Mouse (Mus musculus): ENCODE measurements around the gene Ptprj.

The Ptprj gene

DNA sequence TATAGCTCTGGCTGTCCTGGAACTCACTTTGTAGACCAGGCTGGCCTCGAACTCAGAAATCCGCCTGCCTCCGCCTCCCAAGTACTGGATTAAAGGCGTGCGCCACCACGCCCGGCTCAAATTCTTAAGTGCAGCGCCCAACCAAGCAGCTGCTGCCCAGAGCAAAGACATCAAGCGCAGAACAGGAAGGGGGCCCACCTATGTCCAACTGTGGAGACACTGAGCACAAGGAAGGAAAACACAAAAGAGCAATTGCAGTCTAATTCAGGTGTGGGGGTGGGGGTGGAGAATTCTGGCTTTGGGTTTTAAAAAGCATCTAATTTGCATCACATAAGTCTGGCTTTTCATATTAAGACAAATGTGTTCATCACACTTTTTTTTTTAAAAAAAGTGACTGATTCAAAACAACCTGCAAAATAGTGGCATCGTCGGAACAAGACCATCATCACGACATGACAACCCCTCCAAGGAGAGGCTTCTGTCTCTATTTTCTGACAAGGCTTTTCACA is 20.7 kb downstream of the Ptprj start:
- DNase-seq (ENCODE audit: low read depth in 2 of 2, low spot score in 2 of 2), result no peak

DNA sequence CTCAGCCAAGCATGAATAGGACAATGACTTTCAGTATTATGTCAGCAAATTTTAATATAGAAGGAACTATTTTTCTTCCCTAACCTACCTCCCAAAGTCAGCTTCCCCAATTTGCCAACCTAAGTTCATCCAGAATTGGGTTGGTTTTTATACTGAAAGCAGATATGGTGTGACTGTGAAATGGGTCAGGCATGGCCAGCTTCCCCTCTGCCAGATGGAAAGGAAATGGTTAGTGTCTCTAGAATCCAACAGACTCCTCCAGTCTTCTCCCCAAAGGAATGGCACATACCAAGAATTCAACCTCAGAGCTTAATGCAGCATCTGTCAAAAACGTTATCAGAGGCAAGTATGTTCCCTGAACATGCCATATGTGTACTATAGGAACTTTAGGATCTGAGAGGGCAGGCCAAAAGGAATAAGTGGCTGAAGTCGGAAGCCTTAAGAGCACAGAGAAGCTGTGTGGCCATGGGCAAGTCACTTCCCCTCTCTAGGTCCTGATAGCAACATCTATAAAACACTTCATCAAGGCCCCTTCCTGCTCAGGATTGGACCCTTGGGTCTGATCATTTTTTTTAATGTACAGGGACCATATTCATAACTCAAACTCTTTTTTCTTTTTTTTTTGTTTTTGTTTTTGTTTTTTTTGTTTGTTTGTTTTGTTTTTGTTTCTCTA is 21.3 kb downstream of the Ptprj start:
- no peak for DNase-seq (ENCODE audit: low read depth in 2 of 2, low spot score in 2 of 2)

- no peak for DNase-seq (ENCODE audit: low read depth in 2 of 2, low spot score in 2 of 2)
Observed at GRCm38 (mm10) chr2:90558361-90558760, 22.1 kb downstream of the Ptprj start.

DNA sequence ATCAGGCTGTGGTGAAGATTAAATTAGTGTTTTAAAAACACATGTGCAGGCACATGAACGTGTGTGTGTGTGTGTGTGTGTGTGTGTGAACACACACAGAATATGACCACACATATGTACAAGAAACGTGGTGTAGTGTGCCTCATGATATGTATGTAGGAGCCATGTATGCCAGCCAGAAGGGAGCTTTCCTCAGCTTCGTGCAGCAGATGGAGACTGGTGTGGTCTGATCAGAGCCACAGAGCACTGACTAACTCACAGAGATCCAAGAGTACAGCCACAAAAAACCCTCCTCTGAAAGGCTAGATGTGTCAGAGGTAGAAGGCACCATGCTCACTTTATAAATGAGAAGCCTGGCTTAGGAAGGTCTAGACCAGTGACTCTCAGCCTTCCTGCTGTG is 22.5 kb downstream of the Ptprj start:
- no peak for DNase-seq (ENCODE audit: low read depth in 2 of 2, low spot score in 2 of 2)

DNA sequence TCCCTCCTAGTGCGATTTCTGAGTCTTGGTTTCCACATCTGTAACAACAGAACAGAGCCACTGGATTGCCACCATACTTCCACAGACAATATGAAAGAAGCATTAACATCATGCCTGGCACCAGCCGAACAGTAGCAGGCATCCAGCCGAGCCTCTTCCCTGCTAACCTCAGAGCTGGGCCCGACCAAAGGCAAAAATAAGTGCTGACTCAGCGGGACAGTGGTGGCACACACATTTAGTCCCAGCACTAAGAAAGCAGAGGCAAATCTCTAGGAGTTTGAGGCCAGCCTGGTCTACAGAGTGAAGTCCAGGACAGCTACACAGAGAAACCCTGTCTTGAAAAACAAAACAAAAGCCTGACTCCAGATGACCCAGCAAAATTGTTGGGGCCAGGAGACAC is 24.7 kb downstream of the Ptprj start:
- no peak for DNase-seq (ENCODE audit: low read depth in 2 of 2, low spot score in 2 of 2)

- DNase-seq (ENCODE audit: low read depth in 2 of 2, low spot score in 2 of 2), result no peak
Observed at GRCm38 (mm10) chr2:90554806-90555205, 25.6 kb downstream of the Ptprj start.

- DNase-seq (ENCODE audit: low read depth in 2 of 2, low spot score in 2 of 2), result no peak
Observed at GRCm38 (mm10) chr2:90553861-90554260, 26.6 kb downstream of the Ptprj start.

- DNase-seq (ENCODE audit: low read depth in 2 of 2, low spot score in 2 of 2), result no peak
Observed at GRCm38 (mm10) chr2:90550656-90551055, 29.8 kb downstream of the Ptprj start.

- no peak for DNase-seq (ENCODE audit: low read depth in 2 of 2, low spot score in 2 of 2)
Observed at GRCm38 (mm10) chr2:90548541-90548940, 31.9 kb downstream of the Ptprj start.

DNA sequence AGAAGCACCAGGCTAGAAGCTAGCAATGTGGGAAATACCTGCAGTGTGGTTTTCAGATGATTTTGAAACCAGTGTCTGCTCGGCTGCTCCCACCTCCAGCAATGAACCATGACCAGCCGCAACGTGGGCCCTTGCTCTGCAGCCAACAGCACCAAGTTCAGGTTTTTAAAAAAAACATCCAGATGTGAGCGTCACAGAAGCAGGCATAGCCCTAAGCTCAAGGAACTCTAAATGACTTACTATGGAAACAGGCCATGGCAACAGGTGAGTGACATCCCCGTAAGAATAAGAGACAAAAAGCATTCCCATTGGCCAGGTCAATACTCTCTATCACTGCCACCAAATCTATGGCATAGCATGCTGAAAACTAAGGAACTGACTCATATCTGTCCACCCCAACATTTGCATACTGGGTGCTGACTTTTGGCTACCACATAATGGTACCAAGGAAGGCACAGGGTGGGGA is 33.3 kb downstream of the Ptprj start:
- no peak for DNase-seq (ENCODE audit: low read depth in 2 of 2, low spot score in 2 of 2)

GRCm38 (mm10) chr2:90545261-90545660 is 35.2 kb downstream of the Ptprj start:
- no peak for DNase-seq (ENCODE audit: low read depth in 2 of 2, low spot score in 2 of 2)

GRCm38 (mm10) chr2:90543989-90544388 is 36.5 kb downstream of the Ptprj start:
- DNase-seq (ENCODE audit: low read depth in 2 of 2, low spot score in 2 of 2), result no peak

DNA sequence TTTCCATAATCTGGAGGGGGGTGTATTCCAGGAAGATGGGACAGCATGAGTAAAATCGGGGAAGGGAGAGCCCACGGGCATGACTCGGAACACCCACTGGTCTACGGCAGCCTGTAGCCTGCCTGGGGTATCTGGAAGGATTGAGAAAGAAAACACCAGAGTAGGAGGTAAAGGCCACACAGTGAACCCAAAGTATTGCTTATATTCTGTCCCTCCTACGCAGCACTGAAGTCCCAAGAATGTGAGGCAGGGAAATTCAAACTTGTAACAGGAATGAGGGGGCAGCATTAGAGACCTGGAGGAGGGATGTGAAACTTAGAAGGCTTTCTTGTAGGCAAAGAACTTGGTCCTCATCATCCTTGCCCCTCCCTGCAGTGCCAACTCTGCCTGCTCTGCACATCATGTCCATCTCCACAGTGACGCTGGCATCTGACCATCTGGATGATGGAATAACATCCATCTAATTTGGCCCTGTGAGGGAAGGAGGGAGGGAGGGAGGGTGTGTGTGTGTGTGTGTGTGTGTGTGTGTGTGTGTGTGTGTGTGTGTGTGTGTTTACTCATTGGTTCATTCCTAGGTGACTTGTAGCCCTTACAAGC is 37.2 kb downstream of the Ptprj start:
- DNase-seq (ENCODE audit: low read depth in 2 of 2, low spot score in 2 of 2), result no peak

- DNase-seq (ENCODE audit: low read depth in 2 of 2, low spot score in 2 of 2), result no peak
Observed at GRCm38 (mm10) chr2:90542656-90543055, 37.8 kb downstream of the Ptprj start.

GRCm38 (mm10) chr2:90539206-90539605 is 41.2 kb downstream of the Ptprj start:
- DNase-seq (ENCODE audit: low read depth in 2 of 2, low spot score in 2 of 2), result no peak

GRCm38 (mm10) chr2:90537244-90537643 is 43.2 kb downstream of the Ptprj start:
- no peak for DNase-seq (ENCODE audit: low read depth in 2 of 2, low spot score in 2 of 2)

DNA sequence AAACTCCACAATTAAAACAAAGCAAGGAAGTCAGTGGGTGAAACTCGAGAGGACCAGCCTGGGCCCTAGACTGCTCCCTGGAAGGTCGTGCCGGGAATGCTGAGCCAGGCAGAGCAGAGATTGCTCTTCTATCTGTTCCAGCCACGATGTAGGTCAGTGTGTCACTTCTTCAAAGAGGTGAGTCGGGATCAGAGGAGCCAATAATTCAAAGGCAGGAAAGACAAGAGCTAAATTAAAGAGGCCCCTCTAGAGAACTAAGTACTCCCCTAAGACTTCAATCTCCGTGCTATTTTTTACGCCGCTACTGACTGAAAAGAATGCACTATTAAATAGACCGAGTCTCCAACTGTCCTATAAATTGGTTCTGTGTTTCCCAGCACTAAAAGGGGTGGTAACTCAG is 43.9 kb downstream of the Ptprj start:
- no peak for DNase-seq (ENCODE audit: low read depth in 2 of 2, low spot score in 2 of 2)

DNA sequence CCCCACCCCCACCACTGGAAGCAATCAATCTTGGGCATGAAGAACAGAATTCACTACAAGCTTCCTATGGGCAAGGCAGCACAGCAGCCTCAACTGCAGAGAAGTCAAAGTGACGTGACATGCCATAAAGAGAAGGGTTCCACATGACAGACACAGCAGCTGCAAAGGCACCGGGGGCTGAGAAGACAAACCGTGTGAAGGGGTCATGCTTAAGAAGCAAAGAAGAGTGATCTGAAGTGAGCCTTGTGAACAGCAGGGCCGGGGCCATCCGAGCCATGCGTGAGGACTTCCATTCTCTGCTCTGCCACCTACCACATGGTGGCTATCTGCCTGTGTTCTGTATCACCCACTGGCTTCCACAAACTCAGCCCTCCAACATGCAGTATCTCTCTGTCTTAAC is 45.7 kb downstream of the Ptprj start:
- no peak for DNase-seq (ENCODE audit: low read depth in 2 of 2, low spot score in 2 of 2)

GRCm38 (mm10) chr2:90533944-90534343 is 46.5 kb downstream of the Ptprj start:
- DNase-seq (ENCODE audit: low read depth in 2 of 2, low spot score in 2 of 2), result no peak

GRCm38 (mm10) chr2:90532095-90532494 is 48.4 kb downstream of the Ptprj start:
- DNase-seq (ENCODE audit: low read depth in 2 of 2, low spot score in 2 of 2), result no peak

- DNase-seq (ENCODE audit: low read depth in 2 of 2, low spot score in 2 of 2), result no peak
Observed at GRCm38 (mm10) chr2:90528107-90528506, 52.3 kb downstream of the Ptprj start.

DNA sequence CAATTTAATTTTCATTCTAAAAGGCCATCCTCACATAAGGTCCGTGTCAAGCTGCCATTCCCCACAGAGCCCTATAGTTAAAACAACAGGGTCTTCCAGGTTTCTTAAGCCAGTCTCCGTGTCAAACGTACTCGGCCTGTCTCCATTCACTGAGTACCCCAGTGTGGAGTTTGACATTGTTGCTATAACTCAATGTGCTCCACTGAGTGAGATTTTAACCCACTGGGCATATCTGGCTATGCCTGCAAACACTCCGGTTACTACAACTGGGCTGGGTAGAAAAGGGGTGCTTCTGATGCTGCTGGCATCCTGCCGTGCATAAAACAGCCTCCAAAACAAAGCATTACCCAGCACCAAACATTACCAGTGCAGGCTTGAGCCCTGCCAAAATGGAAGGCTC is 53.5 kb downstream of the Ptprj start:
- DNase-seq (ENCODE audit: low read depth in 2 of 2, low spot score in 2 of 2), result no peak

- DNase-seq (ENCODE audit: low read depth in 2 of 2, low spot score in 2 of 2), result no peak
Observed at GRCm38 (mm10) chr2:90526564-90526963, 53.9 kb downstream of the Ptprj start.

Measured in CD8-positive naive resting alpha-beta T cell, adult 2 months (primary cell).